Mouse (Mus musculus): ENCODE results near the gene Srcin1. TPM values are rescaled to one million over a fixed set of nuclear protein-coding genes. Genes with fewer than 3 reads are reported as not detected.

Srcin1 gene
- 0.49 and 0.50 TPM in 2 replicates for polyA plus RNA-seq (2015; fragmentation: Nextera tagmentation; extraction: Ambion mirVana)

DNA sequence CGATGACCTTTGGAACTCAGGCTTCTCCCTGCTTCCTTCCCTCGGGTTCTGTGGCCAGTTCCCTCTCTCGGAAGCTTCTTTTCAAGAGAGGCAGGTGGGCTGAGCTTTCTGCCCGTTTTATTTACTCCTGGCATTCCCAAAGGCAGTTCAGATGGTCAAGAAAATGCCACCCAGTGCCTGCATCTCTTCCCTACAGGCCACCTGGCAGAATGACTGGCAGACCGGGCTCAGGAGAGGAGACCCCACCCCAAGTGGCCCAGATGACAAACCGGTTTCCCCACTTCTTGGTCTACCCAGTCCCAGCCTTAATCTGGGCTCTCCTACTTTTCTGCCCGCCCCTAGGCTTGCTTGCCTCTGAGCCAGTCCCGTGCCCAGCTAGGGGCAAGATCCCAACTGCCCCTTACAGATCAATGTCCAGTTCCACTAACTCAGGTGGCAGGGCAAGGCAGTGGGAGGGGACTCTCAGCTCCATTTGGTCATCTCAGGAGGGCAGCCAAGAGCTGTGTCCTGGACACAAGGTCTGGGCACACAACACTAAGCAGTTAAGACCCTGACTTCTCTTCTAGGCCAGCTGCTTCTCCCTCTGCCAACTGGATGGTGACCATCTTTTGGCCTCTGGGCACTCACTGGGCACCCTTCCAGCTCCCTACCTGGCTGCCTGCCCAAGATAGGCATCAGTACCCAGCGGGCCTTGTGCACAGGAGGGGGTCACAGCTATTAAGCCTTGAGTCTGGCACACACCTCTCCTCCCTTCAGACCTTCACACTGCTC lies at the start of gene Srcin1:
Srcin1 (minus strand) TSS at position 51 of the 771 bp plus-strand sequence.
- Histone ChIP-seq H3K36me3 (ENCODE audit: control insufficient read depth, insufficient read depth, low read length) (no peaks in the 10 kb centered on the region), H3K27me3 (ENCODE audit: control insufficient read depth, insufficient read depth, low read length) (peaks cover 3% of the 10 kb centered on the region; the same call in 1 of the 2 replicates), H3K27ac (replicated peaks) (0 out of 2 replicates have a peak within 1 kb of the TSS, but pooled peaks have one; percentile 13)

GRCm38 (mm10) chr11:97625551-97625950 lies 49.6 kb upstream of the Srcin1 start:
- Histone ChIP-seq H3K27ac (replicated peaks) (no peak overlapping the region), H3K4me3 (ENCODE audit: low read depth, low read length) (no peak overlapping the region), H3K4me2 (replicated peaks; ENCODE audit: low read depth) (no peak overlapping the region), H3K4me1 (replicated peaks; ENCODE audit: control insufficient read depth, insufficient read depth) (peaks cover 5% of the 10 kb centered on the region; the same call in 1 of the 2 replicates), H3K27me3 (ENCODE audit: control insufficient read depth, insufficient read depth, low read length) (peaks cover 13% of the 10 kb centered on the region), H3K36me3 (ENCODE audit: control insufficient read depth, insufficient read depth, low read length) (no peaks in the 10 kb centered on the region), H3K9ac (ENCODE audit: low read length) (no peak overlapping the region), H3K9me3 (ENCODE audit: control insufficient read depth, low read length) (no peaks in the 10 kb centered on the region)
- DNase-seq (ENCODE audit: low spot score) = no peak
- no peak for TF ChIP-seq CTCF (IDR thresholded peaks at IDR 0.05; ENCODE audit: low read depth)
- ATAC-seq (ENCODE audit: low FRiP score, low TSS enrichment) = no peak
- 77% methylated on average over 5 of the region's 5 CpGs for WGBS

More for the DNA sequence above, at the start of gene Srcin1:
- H3K9me3 ChIP-seq (ENCODE audit: control insufficient read depth, low read length) = no peaks in the 10 kb centered on the region
- ATAC-seq (ENCODE audit: low FRiP score, low TSS enrichment) = no peak
- TF ChIP-seq CTCF (IDR thresholded peaks at IDR 0.05; ENCODE audit: low read depth) (no peak), EP300 (optimal IDR thresholded peaks at IDR 0.05) (no peak)
- H3K4me2 ChIP-seq (replicated peaks; ENCODE audit: low read depth) = peak within 1 kb of the TSS; percentile 96
- peak within 1 kb of the TSS; percentile 60 for H3K9ac ChIP-seq (ENCODE audit: low read length)
- 24% methylated on average over 9 of the region's 9 CpGs for WGBS
- DNase-seq (ENCODE audit: low spot score) = peak; percentile 57
- H3K4me3 ChIP-seq (ENCODE audit: low read depth, low read length) = peak within 1 kb of the TSS; percentile 58
- no peaks in the 10 kb centered on the region for H3K4me1 ChIP-seq (replicated peaks; ENCODE audit: control insufficient read depth, insufficient read depth)

DNA sequence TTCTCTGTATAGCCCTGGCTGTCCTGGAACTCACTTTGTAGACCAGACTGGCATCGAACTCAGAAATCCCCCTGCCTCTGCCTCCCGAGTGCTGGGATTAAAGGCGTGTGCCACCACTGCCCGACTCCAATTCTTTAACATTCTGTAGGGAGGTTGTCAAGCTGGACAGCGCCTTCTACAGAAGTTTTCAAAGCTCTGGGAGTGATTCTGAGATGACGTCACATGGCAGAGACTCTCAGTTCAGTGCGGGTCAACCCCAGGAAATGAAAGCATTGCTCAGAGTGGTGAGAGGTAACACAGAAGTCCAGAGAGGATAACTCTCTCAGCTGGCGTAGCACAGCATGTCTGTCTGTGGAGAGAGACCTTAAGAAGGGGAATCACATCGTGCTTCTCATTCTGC lies 47.2 kb upstream of the Srcin1 start:
- TF ChIP-seq CTCF (IDR thresholded peaks at IDR 0.05; ENCODE audit: low read depth) (no peak), EP300 (optimal IDR thresholded peaks at IDR 0.05) (no peak)

DNA sequence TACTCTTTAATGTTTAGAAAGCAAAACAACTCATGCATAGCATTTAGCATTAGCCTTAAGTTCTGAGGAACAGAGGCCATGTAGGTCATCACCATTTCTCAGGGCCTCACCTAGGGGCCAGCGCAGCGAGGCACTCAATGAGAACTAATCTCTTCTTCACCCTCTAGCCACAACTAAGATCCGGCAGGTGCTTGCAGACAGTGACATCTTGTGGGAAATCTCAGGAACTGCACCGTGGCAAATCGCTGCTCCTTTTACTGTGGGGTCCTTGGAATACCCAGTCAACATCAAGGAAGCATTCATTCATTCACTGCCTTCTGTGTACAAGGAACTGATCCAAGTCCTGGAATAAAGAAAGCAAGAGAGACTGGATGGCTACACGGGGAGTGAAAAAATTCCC lies 46.5 kb upstream of the Srcin1 start:
- WGBS = 1% methylated on average over 6 of the region's 6 CpGs

More for the DNA sequence above, 47.2 kb upstream of the Srcin1 start:
- peaks cover 8% of the 10 kb centered on the region; the same call in 1 of the 2 replicates for H3K27me3 ChIP-seq (ENCODE audit: control insufficient read depth, insufficient read depth, low read length)
- WGBS = 49% methylated on average over 9 of the region's 9 CpGs
- no peak overlapping the region for H3K4me3 ChIP-seq (ENCODE audit: low read depth, low read length)
- no peaks in the 10 kb centered on the region for H3K9me3 ChIP-seq (ENCODE audit: control insufficient read depth, low read length)
- no peak overlapping the region for H3K9ac ChIP-seq (ENCODE audit: low read length)
- no peak for DNase-seq (ENCODE audit: low spot score)
- ATAC-seq (ENCODE audit: low FRiP score, low TSS enrichment) = no peak
- no peaks in the 10 kb centered on the region for H3K36me3 ChIP-seq (ENCODE audit: control insufficient read depth, insufficient read depth, low read length)
- H3K4me2 ChIP-seq (replicated peaks; ENCODE audit: low read depth) = no peak overlapping the region
- no peaks in the 10 kb centered on the region for H3K4me1 ChIP-seq (replicated peaks; ENCODE audit: control insufficient read depth, insufficient read depth)
- no peak overlapping the region for H3K27ac ChIP-seq (replicated peaks)

DNA sequence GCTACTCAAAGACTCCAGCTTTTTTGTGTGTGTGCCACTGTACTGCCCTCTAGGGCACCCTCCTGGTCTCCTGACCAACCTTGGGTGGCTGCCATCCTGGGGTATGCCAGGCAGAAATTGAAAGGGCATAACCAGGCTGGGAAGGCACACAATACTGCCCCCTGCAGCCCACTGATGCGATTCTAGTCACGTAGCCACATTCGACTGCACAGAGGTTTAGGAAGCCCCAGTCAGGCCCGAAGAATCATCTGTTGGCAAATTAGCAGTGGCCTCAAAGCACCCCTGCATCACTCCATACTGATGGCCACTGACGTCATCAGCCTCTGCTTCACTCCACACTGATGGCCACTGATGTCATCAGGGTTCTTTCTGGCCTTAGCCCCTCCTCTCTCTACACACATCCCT lies 43.4 kb upstream of the Srcin1 start:
- H3K36me3 ChIP-seq (ENCODE audit: control insufficient read depth, insufficient read depth, low read length) = no peaks in the 10 kb centered on the region
- no peaks in the 10 kb centered on the region for H3K27me3 ChIP-seq (ENCODE audit: control insufficient read depth, insufficient read depth, low read length)
- no peaks in the 10 kb centered on the region for H3K4me1 ChIP-seq (replicated peaks; ENCODE audit: control insufficient read depth, insufficient read depth)
- no peak overlapping the region for H3K27ac ChIP-seq (replicated peaks)
- DNase-seq (ENCODE audit: low spot score) = peak; percentile 61
- H3K9me3 ChIP-seq (ENCODE audit: control insufficient read depth, low read length) = no peaks in the 10 kb centered on the region
- H3K4me2 ChIP-seq (replicated peaks; ENCODE audit: low read depth) = no peak overlapping the region
- TF ChIP-seq CTCF (IDR thresholded peaks at IDR 0.05; ENCODE audit: low read depth) (peak; percentile 68), EP300 (optimal IDR thresholded peaks at IDR 0.05) (no peak)
- no peak overlapping the region for H3K4me3 ChIP-seq (ENCODE audit: low read depth, low read length)
- peak; percentile 20; the same call in 1 of the 2 replicates for ATAC-seq (ENCODE audit: low FRiP score, low TSS enrichment)
- no peak overlapping the region for H3K9ac ChIP-seq (ENCODE audit: low read length)
- 59% methylated on average over 5 of the region's 5 CpGs for WGBS

More for the DNA sequence above, 46.5 kb upstream of the Srcin1 start:
- Histone ChIP-seq H3K4me1 (replicated peaks; ENCODE audit: control insufficient read depth, insufficient read depth) (no peaks in the 10 kb centered on the region), H3K27ac (replicated peaks) (no peak overlapping the region), H3K27me3 (ENCODE audit: control insufficient read depth, insufficient read depth, low read length) (peaks cover 3% of the 10 kb centered on the region; the same call in 1 of the 2 replicates), H3K9me3 (ENCODE audit: control insufficient read depth, low read length) (no peaks in the 10 kb centered on the region), H3K9ac (ENCODE audit: low read length) (no peak overlapping the region), H3K4me2 (replicated peaks; ENCODE audit: low read depth) (no peak overlapping the region), H3K4me3 (ENCODE audit: low read depth, low read length) (no peak overlapping the region), H3K36me3 (ENCODE audit: control insufficient read depth, insufficient read depth, low read length) (no peaks in the 10 kb centered on the region)
- ATAC-seq (ENCODE audit: low FRiP score, low TSS enrichment) (no peak), DNase-seq (ENCODE audit: low spot score) (peak; percentile 76)
- peak; percentile 100 for TF ChIP-seq CTCF (IDR thresholded peaks at IDR 0.05; ENCODE audit: low read depth)
- no peak for TF ChIP-seq EP300 (optimal IDR thresholded peaks at IDR 0.05)

- H3K4me3 ChIP-seq (ENCODE audit: low read depth, low read length) = no peak overlapping the region
- 36% methylated on average over 11 of the region's 11 CpGs for WGBS
- H3K9me3 ChIP-seq (ENCODE audit: control insufficient read depth, low read length) = no peaks in the 10 kb centered on the region
- TF ChIP-seq CTCF (IDR thresholded peaks at IDR 0.05; ENCODE audit: low read depth) (no peak), EP300 (optimal IDR thresholded peaks at IDR 0.05) (no peak)
- no peak overlapping the region for H3K27ac ChIP-seq (replicated peaks)
- DNase-seq (ENCODE audit: low spot score) (no peak), ATAC-seq (ENCODE audit: low FRiP score, low TSS enrichment) (no peak)
- no peaks in the 10 kb centered on the region for H3K4me1 ChIP-seq (replicated peaks; ENCODE audit: control insufficient read depth, insufficient read depth)
- H3K27me3 ChIP-seq (ENCODE audit: control insufficient read depth, insufficient read depth, low read length) = no peaks in the 10 kb centered on the region
- no peak overlapping the region for H3K9ac ChIP-seq (ENCODE audit: low read length)
- H3K4me2 ChIP-seq (replicated peaks; ENCODE audit: low read depth) = no peak overlapping the region
- no peaks in the 10 kb centered on the region for H3K36me3 ChIP-seq (ENCODE audit: control insufficient read depth, insufficient read depth, low read length)
Measured at GRCm38 (mm10) chr11:97618368-97618767, 42.4 kb upstream of the Srcin1 start.
